Mouse (Mus musculus) kidney, postnatal 14 days (tissue): ENCODE data around the gene Ksr2.

ENCODE experiments used
- DNase-seq: peaks from one replicate; pipeline ENCODE4 v3.0.0; 2022; ENCODE audit warnings: mixed read lengths

Gene Ksr2

GRCm38 (mm10) chr5:117697589-117697988 lies 283.8 kb downstream of the Ksr2 start:
- no peak for DNase-seq

DNA sequence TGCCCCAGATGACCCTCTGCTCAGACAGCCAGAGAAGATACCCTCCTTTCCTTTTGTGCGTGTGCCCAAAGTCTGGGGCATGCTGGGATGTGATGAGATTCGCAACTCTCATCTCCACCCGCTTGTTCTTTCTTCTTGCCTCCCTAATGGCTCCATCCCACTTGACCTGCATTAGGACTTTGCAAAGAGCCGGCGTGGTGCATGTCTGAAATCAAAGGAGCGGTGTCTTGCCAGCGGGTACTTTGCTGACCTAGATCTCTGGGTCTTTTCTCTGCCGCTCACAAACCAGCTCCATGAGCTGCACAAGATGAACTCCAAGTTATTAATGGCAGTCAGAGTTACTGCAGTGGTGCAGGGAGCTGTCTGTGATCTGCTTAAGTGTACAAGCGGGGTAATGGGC lies 290.6 kb downstream of the Ksr2 start:
- DNase-seq, result no peak

DNA sequence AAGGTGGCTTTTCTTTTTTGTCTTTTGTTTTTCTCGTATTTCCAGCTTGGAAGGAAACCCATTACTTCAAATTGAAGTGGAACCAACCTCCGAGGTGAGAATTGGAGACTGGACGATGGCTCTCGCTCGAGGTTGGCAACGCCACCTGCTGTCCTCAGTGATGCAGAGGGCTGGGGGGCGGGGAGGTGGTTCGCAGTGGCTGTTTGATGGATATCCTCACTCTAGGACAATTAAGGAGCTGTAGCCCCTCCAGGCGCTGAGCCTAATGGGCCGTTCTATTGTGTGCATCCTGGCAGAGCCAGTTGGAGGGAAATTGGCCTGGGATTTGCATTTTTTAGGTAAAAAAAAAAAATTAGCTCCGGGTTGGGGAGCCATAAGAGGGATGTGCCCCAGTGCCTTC lies 292.8 kb downstream of the Ksr2 start:
- DNase-seq, result no peak

GRCm38 (mm10) chr5:117709306-117709705 lies 295.5 kb downstream of the Ksr2 start:
- DNase-seq, result no peak

- DNase-seq, result no peak
These were observed 297.8 kb downstream of the Ksr2 start for GRCm38 (mm10) chr5:117711636-117712035.

GRCm38 (mm10) chr5:117712207-117712606 lies 298.4 kb downstream of the Ksr2 start:
- no peak for DNase-seq

- DNase-seq, result no peak
These were observed 303.3 kb downstream of the Ksr2 start for GRCm38 (mm10) chr5:117717120-117717519.

DNA sequence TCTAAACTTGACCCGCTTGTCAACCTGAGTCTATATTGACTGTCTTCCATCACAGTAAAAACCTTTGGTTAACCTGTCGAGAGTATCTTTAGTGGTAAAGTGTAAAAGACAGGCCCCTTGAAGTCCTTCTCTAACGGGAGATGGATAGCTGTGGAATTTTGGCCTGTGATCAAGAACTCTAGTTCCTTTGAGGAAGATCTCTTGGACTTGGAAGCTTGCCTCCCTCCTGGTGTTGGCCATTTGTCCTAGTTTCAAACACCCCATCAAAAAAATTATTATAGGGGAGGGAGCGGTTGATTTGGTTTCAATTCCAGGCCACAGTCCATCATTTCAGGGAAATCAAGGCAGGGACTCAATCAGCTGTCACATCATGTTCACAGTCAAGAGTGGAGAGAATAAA lies 309.5 kb downstream of the Ksr2 start:
- no peak for DNase-seq

GRCm38 (mm10) chr5:117726548-117726947 lies 312.7 kb downstream of the Ksr2 start:
- no peak for DNase-seq

GRCm38 (mm10) chr5:117727138-117727537 lies 313.3 kb downstream of the Ksr2 start:
- DNase-seq, result no peak

DNA sequence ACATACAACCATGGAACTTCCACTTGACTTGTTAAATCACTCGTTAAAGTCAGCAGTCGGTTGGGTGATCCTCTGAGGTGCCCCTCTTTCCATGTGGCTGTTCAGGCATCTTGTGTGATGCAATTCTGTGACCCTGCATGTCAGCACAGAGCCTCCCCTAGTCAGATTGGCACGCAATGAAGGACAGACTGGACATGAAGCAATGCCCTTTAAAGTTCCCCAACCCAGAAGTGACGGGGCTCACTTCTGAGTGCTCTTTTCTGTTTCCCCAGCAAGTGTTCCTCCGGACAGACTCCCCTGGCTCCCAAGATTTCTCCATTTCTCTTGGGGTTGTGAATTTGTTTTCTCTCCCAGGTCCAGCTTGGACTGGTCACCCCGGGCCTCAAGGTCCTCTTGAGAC lies 317.5 kb downstream of the Ksr2 start:
- DNase-seq, result no peak

GRCm38 (mm10) chr5:117744654-117745178 lies 330.9 kb downstream of the Ksr2 start:
- no peak for DNase-seq

GRCm38 (mm10) chr5:117749353-117749752 lies 335.6 kb downstream of the Ksr2 start:
- peak; percentile 63 for DNase-seq

DNA sequence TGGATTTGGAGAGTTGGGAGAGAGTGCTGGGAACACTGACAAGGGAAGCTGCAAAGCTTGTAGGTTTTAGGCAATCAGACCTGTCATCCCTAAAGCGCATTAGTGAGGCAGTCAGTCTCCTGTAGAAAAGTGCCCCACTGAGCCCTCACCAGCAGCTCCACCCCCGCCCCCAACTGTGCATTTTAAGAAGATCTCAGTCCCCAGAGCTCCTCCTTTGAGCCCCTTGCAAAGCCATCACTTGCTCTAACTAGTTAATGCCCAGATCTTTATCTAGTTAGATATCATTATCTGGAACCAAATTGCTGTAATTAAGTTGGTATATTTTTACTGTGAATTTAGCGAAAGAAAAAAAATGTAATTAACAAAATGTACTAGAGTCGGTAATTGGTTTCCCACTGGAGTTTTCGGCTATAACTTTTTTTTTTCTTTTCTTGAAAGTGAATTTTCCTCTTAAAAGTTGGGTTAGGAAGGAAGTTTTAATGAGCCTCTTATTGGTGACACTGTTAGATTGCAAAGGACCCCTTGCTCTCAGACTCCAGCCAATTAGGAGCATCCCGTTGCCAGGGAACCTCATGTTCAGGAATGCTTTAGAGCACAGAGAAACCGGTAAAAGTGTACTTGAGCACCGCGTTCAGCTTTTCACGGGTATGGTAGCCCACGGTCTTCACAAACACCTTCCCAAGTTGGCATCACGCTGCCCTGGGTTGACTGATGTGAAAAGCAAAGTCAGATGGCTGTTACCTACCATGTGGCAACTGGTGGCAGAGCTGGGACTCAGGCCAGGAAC lies 344.1 kb downstream of the Ksr2 start:
- DNase-seq, result no peak

GRCm38 (mm10) chr5:117761181-117761832 lies 347.5 kb downstream of the Ksr2 start:
- no peak for DNase-seq

DNA sequence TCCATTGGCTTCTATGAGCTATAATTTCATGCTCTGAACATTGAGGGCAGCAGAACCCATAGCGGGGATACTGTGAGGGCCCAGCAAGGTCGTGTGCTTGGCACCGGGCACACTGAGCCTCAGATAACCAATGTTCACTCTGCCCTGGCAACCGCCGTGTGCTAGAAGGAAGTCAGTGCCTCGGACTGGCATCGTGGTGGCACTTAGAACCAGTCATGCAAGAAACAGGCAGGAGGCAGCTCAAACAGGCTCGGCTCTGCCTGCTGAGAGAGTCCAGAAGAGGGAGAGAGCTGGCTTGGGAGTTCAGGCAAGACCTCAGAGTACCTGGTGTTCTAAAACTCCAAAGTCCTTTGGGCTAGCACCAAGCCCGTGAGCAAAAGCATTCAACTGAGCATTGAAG lies 350.7 kb downstream of the Ksr2 start:
- DNase-seq, result peak; percentile 83

DNA sequence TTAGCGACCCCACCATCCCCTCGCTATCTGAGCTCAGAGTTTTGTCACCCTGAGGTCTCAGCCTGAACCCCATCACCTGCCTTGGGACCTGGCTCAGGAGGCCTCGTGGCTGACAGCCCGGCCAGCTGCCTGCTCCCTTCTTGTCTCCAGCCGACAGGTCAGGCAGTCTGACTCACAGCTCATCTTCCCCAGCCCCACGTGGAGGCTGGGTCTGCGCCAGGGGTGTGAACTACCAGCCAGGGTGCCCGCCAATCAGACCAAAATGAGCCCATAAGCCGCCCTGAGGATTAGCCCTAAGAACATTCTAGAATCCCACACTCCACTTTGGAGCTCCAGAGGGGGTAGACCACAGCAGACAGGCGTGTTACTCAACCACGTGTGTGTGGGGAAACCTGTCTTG lies 365.4 kb downstream of the Ksr2 start:
- no peak for DNase-seq

GRCm38 (mm10) chr5:117780681-117781080 lies 366.9 kb downstream of the Ksr2 start, which contains the start of gene Nos1:
Gene Nos1, plus strand, starts transcription at chr5:117781032.
- peak; percentile 38 for DNase-seq

DNA sequence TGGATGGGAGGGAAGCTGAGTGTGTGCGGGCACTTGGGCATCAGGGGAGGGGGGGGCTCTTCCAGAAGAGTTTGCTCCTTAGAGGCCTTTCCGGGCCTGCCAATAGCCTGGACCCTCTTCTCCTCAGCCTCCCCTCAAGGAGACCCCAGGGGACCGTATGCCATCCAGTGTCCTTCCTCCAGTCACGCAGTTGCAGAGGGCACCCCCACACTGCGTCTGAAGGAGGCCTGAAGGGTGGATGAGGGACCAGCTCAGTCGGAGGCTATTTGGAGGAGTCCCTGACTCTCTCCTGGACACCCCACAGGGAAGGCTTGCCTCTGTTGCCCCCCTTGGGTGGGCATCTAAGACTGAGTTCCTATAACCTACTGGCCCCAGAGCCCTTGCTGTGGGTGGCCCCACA lies 367.4 kb downstream of the Ksr2 start:
- DNase-seq, result no peak

- DNase-seq, result no peak
These were observed 376.3 kb downstream of the Ksr2 start for GRCm38 (mm10) chr5:117790071-117790470.

DNA sequence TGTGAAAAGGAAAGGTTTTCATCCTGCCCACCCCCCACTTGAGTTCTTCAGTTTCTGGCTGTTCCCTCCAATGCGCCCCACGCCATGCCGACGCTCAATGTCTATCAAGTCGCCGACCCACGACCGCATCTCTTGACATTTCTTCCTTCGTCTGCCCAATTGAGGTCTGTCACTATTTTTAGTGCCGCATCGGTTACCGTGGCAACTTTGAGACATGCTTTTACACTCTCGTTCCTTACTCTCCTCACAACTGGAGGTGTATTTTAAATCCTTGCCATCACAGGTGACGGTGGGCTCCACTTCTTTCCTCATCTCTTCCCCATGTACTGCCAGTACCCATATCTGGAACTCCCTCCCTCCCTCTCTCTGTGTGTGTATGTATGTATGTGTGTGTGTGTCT lies 378.1 kb downstream of the Ksr2 start:
- DNase-seq, result no peak

DNA sequence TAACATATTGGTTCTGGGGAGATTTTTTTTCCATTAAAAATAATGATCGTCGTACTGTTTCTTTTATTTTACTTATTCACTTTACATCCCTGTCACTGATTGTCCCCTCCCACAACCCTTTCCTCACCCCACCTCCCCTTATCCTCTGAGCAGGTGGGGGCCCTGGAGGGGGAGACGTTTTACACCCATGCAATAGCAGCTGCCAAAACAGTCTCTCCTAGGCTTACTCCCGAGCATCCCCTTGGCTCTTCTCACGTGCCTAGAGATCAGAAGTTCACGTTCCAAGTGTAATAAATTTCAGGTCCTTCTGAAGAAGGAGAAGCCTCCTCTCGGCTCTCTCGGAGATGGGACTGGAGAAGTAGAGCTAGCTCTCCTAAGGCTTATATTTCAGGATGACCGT lies 387.0 kb downstream of the Ksr2 start:
- DNase-seq, result no peak

GRCm38 (mm10) chr5:117802071-117802521 lies 388.3 kb downstream of the Ksr2 start:
- no peak for DNase-seq

GRCm38 (mm10) chr5:117803551-117803950 lies 389.8 kb downstream of the Ksr2 start:
- DNase-seq, result no peak
